Mouse (Mus musculus) embryonic facial prominence, embryonic 14.5 days (tissue): Measurements from ENCODE around the gene Olfr1441. TPM values are rescaled to one million over a fixed set of nuclear protein-coding genes. Genes with fewer than 3 reads are reported as not detected.

Experiments used
- ATAC-seq: fragments of 200-750 bp; cut with Nextera tagmentation; 2 replicates; pipeline ENCODE4 v1.8.0; 2017; ENCODE audit warnings: low read depth, moderate number of reproducible peaks, moderate TSS enrichment
- DNase-seq: peaks from one replicate; pipeline ENCODE4 v3.0.0-alpha.2; 2015; ENCODE audit warnings: low spot score
- H3K27ac ChIP-seq: fragments of 300-500 bp; sonication (generic); replicated peaks from 2 replicates; pipeline ENCODE4 v1.5.1; 2014; ENCODE audit warnings: low read depth, mild to moderate bottlenecking, low read length, moderate library complexity
- H3K27me3 ChIP-seq: fragments of 300-500 bp; sonication (generic); replicated peaks from 2 replicates; pipeline ENCODE4 v1.6.1; 2014; ENCODE audit warnings: low read length; ENCODE audit not compliant: control insufficient read depth, insufficient read depth
- H3K36me3 ChIP-seq: fragments of 300-500 bp; sonication (generic); 2 replicates; pipeline ENCODE4 v1.6.1; 2014; ENCODE audit warnings: low read length, mixed read lengths; ENCODE audit not compliant: control insufficient read depth, insufficient read depth
- H3K4me1 ChIP-seq: fragments of 300-500 bp; sonication (generic); 2 replicates; pipeline ENCODE4 v1.6.1; 2014; ENCODE audit warnings: antibody characterized with exemption, low read length; ENCODE audit not compliant: control insufficient read depth, insufficient read depth
- H3K4me2 ChIP-seq: fragments of 300-500 bp; sonication (generic); 2 replicates; pipeline ENCODE4 v1.6.1; 2014; ENCODE audit warnings: low read depth, mild to moderate bottlenecking, low read length, moderate library complexity, mixed read lengths
- H3K4me3 ChIP-seq: fragments of 300-500 bp; sonication (generic); 2 replicates; pipeline ENCODE4 v1.5.1; 2014; ENCODE audit warnings: low read depth, mild to moderate bottlenecking, low read length
- H3K9ac ChIP-seq: fragments of 300-500 bp; sonication (generic); 2 replicates; pipeline ENCODE4 v1.6.1; 2014; ENCODE audit warnings: low read depth, mild to moderate bottlenecking, low read length, moderate library complexity, mixed read lengths
- H3K9me3 ChIP-seq: fragments of 300-500 bp; sonication (generic); 2 replicates; pipeline ENCODE4 v1.6.1; 2016; ENCODE audit warnings: low read length; ENCODE audit not compliant: control insufficient read depth
- WGBS: fragments of 180-500 bp; shearing (Covaris S2); extraction: QIAGEN DNeasy Blood & Tissue Kit; methylation state at CpG from one replicate; pipeline ENCODE4 v1.1.7; 2014; 5-methylcytosine and 5-hydroxymethylcytosine counted together
- polyA plus RNA-seq: library from polyadenylated mRNA; unstranded; fragments of >200 nt; fragmentation: Nextera tagmentation; extraction: Ambion mirVana; gene quantifications from 2 replicates; pipeline ENCODE4 v1.2.1, GENCODE M21; 2014

The Olfr1441 gene
- polyA plus RNA-seq, 1 experiment from 2014 or later, result 0.18 TPM

DNA sequence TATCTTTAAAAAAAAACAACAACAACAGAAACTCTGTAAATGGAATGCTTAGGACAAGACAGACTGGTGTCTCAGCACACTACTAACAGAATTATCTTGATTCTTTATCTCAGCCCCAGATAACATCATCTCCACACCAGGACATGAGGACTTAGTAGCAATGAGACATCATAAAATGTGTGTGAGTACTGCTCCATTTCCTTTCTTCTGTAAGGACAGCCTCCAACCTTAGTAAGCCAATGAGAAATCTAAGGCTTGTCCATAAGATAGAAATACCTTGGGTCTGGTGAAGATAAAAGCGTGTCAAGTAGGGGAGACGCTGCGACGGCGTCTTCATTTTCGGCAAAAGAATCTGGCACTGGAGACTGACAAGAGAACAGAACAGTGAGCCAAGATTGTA lies 10.4 kb downstream of the Olfr1441 start, which contains the start of gene Pfpl:
TSS of gene Pfpl (plus strand) at position 301 of the 400 bp plus-strand sequence.
- Histone ChIP-seq H3K9ac (no peak within 1 kb of the TSS), H3K4me2 (no peak within 1 kb of the TSS), H3K36me3 (no peaks in the 10 kb centered on the region), H3K27ac (no peak within 1 kb of the TSS), H3K27me3 (no peaks in the 10 kb centered on the region; the same call in 1 of the 2 replicates), H3K4me3 (no peak within 1 kb of the TSS), H3K4me1 (no peaks in the 10 kb centered on the region), H3K9me3 (no peaks in the 10 kb centered on the region)
- DNase-seq (no peak), ATAC-seq (no peak)
- 95% methylated on average over 6 of the region's 6 CpGs for WGBS

DNA sequence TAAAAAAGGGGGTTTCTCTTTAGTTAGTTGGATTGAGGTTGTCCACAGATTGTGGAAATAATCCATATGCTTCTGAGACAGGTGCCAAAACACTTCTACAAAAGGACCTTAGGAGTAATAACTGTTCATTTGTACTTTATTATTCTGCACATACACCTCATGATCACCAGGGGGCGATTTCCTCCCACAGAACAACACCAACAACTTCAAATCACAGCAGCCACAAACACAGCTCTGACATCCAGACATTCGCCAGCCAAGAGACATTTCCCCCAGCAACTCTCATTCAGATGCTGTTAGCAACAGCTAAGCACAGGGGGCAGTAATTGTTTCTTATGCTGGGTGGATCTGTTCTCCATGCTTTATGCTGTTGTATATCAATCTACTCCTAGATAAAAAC lies 15.8 kb downstream of the Olfr1441 start:
- 11% methylated on average over 2 of the region's 2 CpGs for WGBS
- no peak overlapping the region for H3K9ac ChIP-seq
- DNase-seq (peak; percentile 70), ATAC-seq (no peak; the same call in 1 of the 2 replicates)
- no peaks in the 10 kb centered on the region; the same call in 1 of the 2 replicates for H3K27me3 ChIP-seq
- no peak overlapping the region for H3K4me2 ChIP-seq
- no peaks in the 10 kb centered on the region for H3K36me3 ChIP-seq
- H3K9me3 ChIP-seq, result no peaks in the 10 kb centered on the region
- H3K4me3 ChIP-seq, result no peak overlapping the region
- no peaks in the 10 kb centered on the region for H3K4me1 ChIP-seq
- no peak overlapping the region for H3K27ac ChIP-seq

DNA sequence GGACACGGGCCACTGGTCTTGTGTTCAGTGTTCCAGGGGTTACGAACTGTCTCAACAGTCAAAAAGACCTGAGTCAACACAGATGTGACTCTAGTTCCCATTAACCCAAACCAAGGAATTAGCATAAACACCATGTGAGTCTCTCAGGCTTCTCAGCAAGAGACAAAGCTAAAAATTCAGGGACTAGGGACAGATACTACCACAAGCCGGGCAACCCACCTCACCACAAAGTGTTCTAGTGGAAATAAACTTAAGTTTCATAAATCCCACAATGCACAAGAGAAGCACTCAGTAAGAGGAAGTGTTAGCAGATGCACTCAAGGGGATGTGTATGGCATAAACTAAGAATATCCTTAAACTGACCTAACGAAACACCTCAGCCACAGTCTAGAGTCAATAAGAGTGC lies 17.8 kb downstream of the Olfr1441 start:
- DNase-seq (no peak), ATAC-seq (no peak)
- Histone ChIP-seq H3K36me3 (no peaks in the 10 kb centered on the region), H3K27me3 (no peaks in the 10 kb centered on the region; the same call in 1 of the 2 replicates), H3K4me2 (no peak overlapping the region), H3K9me3 (no peaks in the 10 kb centered on the region), H3K27ac (no peak overlapping the region), H3K4me3 (no peak overlapping the region), H3K9ac (no peak overlapping the region), H3K4me1 (no peaks in the 10 kb centered on the region)
- 85% methylated on average over 4 of the region's 4 CpGs for WGBS

DNA sequence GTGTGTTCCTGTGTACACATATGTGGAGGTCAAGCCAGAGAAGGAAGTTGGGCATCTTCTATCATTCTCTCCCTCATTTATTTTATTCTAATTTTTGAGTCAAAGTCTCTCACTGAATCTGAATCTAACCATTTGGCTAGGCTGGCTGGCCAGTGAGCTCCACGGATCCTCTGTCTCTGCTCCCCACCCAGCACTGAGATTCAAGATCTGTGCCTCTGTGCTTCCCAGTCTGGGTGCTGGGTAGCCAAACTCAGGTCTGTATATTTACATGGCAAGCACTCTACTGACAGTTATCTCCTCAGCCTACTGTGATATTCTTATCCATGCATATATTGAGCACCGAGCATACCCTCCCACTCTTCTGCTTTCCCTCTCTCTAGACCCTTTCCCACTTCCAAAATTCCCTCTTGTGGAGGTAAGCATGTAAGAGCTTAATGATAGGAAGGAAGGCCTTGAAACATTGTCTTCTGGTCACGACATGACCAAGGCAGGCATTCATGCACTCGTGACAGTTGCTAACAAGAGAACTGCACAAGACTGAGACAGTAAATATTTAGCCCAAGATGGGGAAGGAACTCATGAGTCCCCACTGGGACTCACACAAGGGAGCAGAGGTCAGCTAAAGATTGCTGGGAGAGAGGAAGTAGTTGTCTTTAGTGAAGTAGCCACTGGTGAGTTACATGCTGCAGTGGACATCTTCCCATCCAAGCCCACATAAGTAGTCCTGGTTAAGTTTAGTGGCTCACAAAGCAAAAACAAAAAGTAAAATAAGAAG lies 18.7 kb downstream of the Olfr1441 start:
- DNase-seq, result no peak
- H3K4me3 ChIP-seq, result no peak overlapping the region
- no peaks in the 10 kb centered on the region; the same call in 1 of the 2 replicates for H3K27me3 ChIP-seq
- H3K27ac ChIP-seq, result no peak overlapping the region
- H3K9me3 ChIP-seq, result no peaks in the 10 kb centered on the region
- no peaks in the 10 kb centered on the region for H3K4me1 ChIP-seq
- H3K9ac ChIP-seq, result no peak overlapping the region
- no peak for ATAC-seq
- WGBS, result 68% methylated on average over 4 of the region's 4 CpGs
- no peaks in the 10 kb centered on the region for H3K36me3 ChIP-seq
- no peak overlapping the region for H3K4me2 ChIP-seq

DNA sequence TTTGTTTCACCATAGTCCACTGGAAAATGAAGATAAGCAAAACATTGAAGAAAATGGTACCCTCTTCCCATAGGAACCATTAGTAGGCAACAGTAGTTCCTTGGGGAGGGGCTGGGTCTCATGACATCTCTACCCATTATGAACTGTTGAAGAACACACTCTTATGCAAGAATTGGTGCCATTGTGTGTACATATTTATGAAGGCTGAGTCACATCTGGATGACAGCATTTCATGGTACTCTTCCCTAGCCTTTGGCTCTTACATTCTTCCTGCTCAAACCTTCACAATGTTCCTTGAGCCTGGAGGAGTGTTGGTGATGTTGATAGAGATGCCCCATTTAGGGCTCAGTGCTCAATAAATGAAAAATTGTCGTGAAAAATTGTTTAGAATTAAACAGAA lies 22.3 kb downstream of the Olfr1441 start:
- no peak overlapping the region for H3K27ac ChIP-seq
- H3K36me3 ChIP-seq, result no peaks in the 10 kb centered on the region
- no peak overlapping the region for H3K9ac ChIP-seq
- H3K27me3 ChIP-seq, result no peaks in the 10 kb centered on the region
- no peaks in the 10 kb centered on the region for H3K9me3 ChIP-seq
- H3K4me3 ChIP-seq, result no peak overlapping the region
- no peaks in the 10 kb centered on the region for H3K4me1 ChIP-seq
- 45% methylated on average over 1 of the region's 1 CpGs for WGBS
- ATAC-seq (no peak), DNase-seq (no peak)
- no peak overlapping the region for H3K4me2 ChIP-seq

DNA sequence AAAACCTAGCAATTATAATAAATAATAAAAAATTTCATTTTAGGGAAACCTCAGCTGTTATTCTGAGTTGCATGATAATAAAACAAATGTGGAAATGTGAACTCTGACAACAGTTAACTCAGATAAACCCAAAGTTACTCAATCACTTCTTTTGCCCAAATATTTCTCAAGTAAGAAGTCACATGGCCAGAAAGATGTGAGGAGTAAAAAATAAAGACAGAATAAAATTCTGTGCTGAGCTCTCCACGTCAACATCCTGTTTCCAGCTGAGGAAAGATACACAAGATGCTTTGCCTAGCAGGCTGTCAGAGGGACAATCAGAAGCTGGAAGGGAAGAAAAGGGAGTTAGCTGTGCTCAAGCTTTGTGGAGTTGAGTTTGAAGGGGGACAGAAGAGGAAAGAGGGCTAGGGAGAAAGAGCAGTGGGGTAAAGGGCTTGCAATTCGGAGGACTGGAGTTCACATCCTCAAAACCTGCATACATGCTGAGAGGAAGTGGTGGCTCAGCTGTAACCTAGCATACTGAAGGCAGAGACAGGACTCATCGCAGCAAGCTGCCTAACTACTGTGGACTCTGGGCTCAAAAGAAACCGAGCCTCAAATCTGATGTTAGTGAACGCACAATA lies 23.0 kb downstream of the Olfr1441 start:
- WGBS, result 77% methylated on average over 5 of the region's 5 CpGs
- no peak overlapping the region for H3K4me2 ChIP-seq
- H3K9ac ChIP-seq, result no peak overlapping the region
- no peaks in the 10 kb centered on the region for H3K4me1 ChIP-seq
- no peaks in the 10 kb centered on the region for H3K36me3 ChIP-seq
- no peak overlapping the region for H3K27ac ChIP-seq
- DNase-seq (no peak), ATAC-seq (no peak)
- no peak overlapping the region for H3K4me3 ChIP-seq
- no peaks in the 10 kb centered on the region for H3K27me3 ChIP-seq
- no peaks in the 10 kb centered on the region for H3K9me3 ChIP-seq

DNA sequence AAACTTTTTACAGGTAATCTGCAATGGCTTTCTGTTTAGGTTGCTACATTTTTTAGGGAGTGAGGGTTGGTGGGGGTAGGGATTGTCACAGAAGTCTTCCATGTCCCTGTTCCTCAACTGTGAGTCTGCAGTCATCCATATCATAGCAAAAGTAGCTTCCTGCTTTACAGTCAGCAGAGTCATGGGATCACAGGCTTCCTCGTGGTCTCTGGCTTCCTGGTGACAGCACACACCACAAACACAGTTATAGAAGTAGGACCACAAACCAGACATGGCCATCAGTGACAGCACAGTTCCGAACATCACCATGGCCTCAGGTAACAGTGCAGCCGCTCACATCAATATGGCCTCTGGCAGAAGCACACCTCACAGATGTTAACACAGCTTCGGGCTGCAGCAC lies 25.3 kb downstream of the Olfr1441 start:
- DNase-seq (no peak), ATAC-seq (no peak)
- Histone ChIP-seq H3K27ac (no peak overlapping the region), H3K4me3 (no peak overlapping the region), H3K36me3 (no peaks in the 10 kb centered on the region), H3K4me2 (no peak overlapping the region), H3K27me3 (no peaks in the 10 kb centered on the region), H3K4me1 (no peaks in the 10 kb centered on the region), H3K9me3 (no peaks in the 10 kb centered on the region), H3K9ac (no peak overlapping the region)
- 71% methylated on average over 4 of the region's 4 CpGs for WGBS

DNA sequence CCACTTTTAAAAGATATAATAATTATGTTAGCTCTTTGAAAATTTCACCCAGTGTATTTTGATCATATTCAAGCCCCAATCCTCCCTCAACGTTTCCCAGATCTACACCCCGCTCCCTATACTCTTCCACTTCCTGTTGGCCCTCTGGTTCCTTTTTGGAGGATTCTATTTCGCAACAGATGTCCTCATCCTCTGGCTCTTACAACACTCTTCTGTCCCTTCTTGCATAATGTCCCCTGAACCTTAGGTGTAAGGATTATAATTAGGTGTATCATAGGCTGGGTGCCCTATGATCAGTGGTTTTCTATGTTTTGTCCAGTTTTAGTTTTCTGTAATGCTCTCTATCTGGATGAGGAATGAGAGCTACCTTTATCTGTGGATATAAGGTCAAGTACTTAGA lies 27.8 kb downstream of the Olfr1441 start:
- DNase-seq, result no peak
- no peaks in the 10 kb centered on the region for H3K36me3 ChIP-seq

More for the DNA sequence above, 27.8 kb downstream of the Olfr1441 start:
- ATAC-seq, result no peak
- no peak overlapping the region for H3K27ac ChIP-seq
- 79% methylated on average over 3 of the region's 3 CpGs for WGBS
- H3K4me1 ChIP-seq, result no peaks in the 10 kb centered on the region
- H3K4me2 ChIP-seq, result no peak overlapping the region
- no peaks in the 10 kb centered on the region for H3K27me3 ChIP-seq
- H3K9me3 ChIP-seq, result no peaks in the 10 kb centered on the region
- H3K9ac ChIP-seq, result no peak overlapping the region
- no peak overlapping the region for H3K4me3 ChIP-seq
